Mouse (Mus musculus): ENCODE data around the gene H2-M10.2. TPM values are rescaled to one million over a fixed set of nuclear protein-coding genes. Genes with fewer than 3 reads are reported as not detected.

H2-M10.2 gene
- total and polyA plus RNA-seq, 3 experiments, result not detected

- peak; percentile 92 for DNase-seq (ENCODE audit: low read depth, low spot score)
- peak overlapping the region; percentile 66 for H3K9ac ChIP-seq (ENCODE audit: control insufficient read depth, low read depth, low read length, poor library complexity, severe bottlenecking)
- peak overlapping the region; percentile 3 to 17; a peak in 1 of 4 replicates for H3K4me3 ChIP-seq (ENCODE audit: control insufficient read depth in 1 of 2, insufficient read depth in 1 of 2, low read depth in 2 of 2, low read length in 2 of 2)
- peaks cover 7 to 32% of the 10 kb centered on the region in 2 experiments; a peak in 3 of 4 replicates for H3K36me3 ChIP-seq (ENCODE audit: control insufficient read depth in 1 of 2, insufficient read depth in 2 of 2, low read length in 2 of 2)
- H3K4me1 ChIP-seq (ENCODE audit: control insufficient read depth in 1 of 2, insufficient read depth in 2 of 2, low read length in 2 of 2), result peaks cover 18 to 22% of the 10 kb centered on the region in 2 experiments
- H3K27ac ChIP-seq (ENCODE audit: control insufficient read depth, low read depth, low read length), result peak overlapping the region; percentile 98
- H3K9me3 ChIP-seq (replicated peaks; ENCODE audit: insufficient read depth, low read length), result no peaks in the 10 kb centered on the region
- no peaks in the 10 kb centered on the region for H3K27me3 ChIP-seq (ENCODE audit: control insufficient read depth in 1 of 2, insufficient read depth in 2 of 2, low read length in 2 of 2)
- H3K79me2 ChIP-seq (ENCODE audit: control insufficient read depth, insufficient read depth, low read length, poor library complexity), result peaks cover 4% of the 10 kb centered on the region
- TF ChIP-seq GABPA (IDR thresholded peaks at IDR 0.05; ENCODE audit: low read depth, low read length) (no peak), RAD21 (IDR thresholded peaks at IDR 0.05; ENCODE audit: low read depth, low read length) (no peak), ZC3H11A (IDR thresholded peaks at IDR 0.05; ENCODE audit: low read depth, low read length) (no peak), JUND (IDR thresholded peaks at IDR 0.05; ENCODE audit: low read depth, low read length) (peak; percentile 28; the same call in 1 of the 2 replicates), MYB (IDR thresholded peaks at IDR 0.05; ENCODE audit: low read depth, low read length) (peak; percentile 56), MAX (IDR thresholded peaks at IDR 0.05; ENCODE audit: low read length) (no peak; the same call in 1 of the 2 replicates), TCF12 (IDR thresholded peaks at IDR 0.05; ENCODE audit: low read depth, low read length) (peak; percentile 49), POLR2A (IDR thresholded peaks at IDR 0.05; ENCODE audit: control insufficient read depth in 1 of 2, insufficient read depth in 1 of 2, low read depth in 1 of 2, low read length in 2 of 2, poor library complexity in 1 of 2) (peak in 1 of 2 experiments; percentile 51; a peak in 2 of 4 replicates), MAFK (IDR thresholded peaks at IDR 0.05; ENCODE audit: borderline replicate concordance, low read depth, low read length) (no peak), E2F4 (IDR thresholded peaks at IDR 0.05; ENCODE audit: borderline replicate concordance, low read depth, low read length) (no peak), ELF1 (IDR thresholded peaks at IDR 0.05; ENCODE audit: low read depth, low read length) (no peak), SMC3 (IDR thresholded peaks at IDR 0.05; ENCODE audit: low read depth, low read length) (no peak), UBTF (IDR thresholded peaks at IDR 0.05; ENCODE audit: borderline replicate concordance, insufficient read depth, low read depth, low read length) (no peak), POLR2AphosphoS5 (IDR thresholded peaks at IDR 0.05; ENCODE audit: borderline replicate concordance, low read depth, low read length) (no peak), KAT2A (conservative IDR thresholded peaks at IDR 0.05; ENCODE audit: low read depth, low read length) (no peak), ETS1 (IDR thresholded peaks at IDR 0.05; ENCODE audit: low read depth, low read length) (no peak; the same call in 1 of the 2 replicates), NRF1 (IDR thresholded peaks at IDR 0.05; ENCODE audit: insufficient read depth, low read depth, low read length, poor library complexity, severe bottlenecking) (no peak), GATA1 (IDR thresholded peaks at IDR 0.05; ENCODE audit: low read depth, low read length) (peak; percentile 77), NELFE (IDR thresholded peaks at IDR 0.05; ENCODE audit: low read depth, low read length) (no peak; the same call in 1 of the 2 replicates), USF2 (IDR thresholded peaks at IDR 0.05; ENCODE audit: borderline replicate concordance in 1 of 2, insufficient read depth in 1 of 2, low read depth in 1 of 2, low read length in 2 of 2) (no peak), TBP (IDR thresholded peaks at IDR 0.05; ENCODE audit: low read depth, low read length) (peak; percentile 7; the same call in 1 of the 2 replicates), CHD1 (IDR thresholded peaks at IDR 0.05; ENCODE audit: low read depth, low read length) (no peak), EP300 (IDR thresholded peaks at IDR 0.05; ENCODE audit: low read depth in 1 of 2, low read length in 2 of 2) (peak; percentile 70 to 76), HCFC1 (IDR thresholded peaks at IDR 0.05; ENCODE audit: low read depth, low read length) (peak; percentile 22; the same call in 1 of the 2 replicates), CTCF (IDR thresholded peaks at IDR 0.05 in 2 of 3, conservative IDR thresholded peaks at IDR 0.05 in 1 of 3; ENCODE audit: control insufficient read depth in 1 of 3, insufficient read depth in 1 of 3, low read depth in 2 of 3, low read length in 3 of 3, poor library complexity in 1 of 3, severe bottlenecking in 1 of 3) (no peak), USF1 (IDR thresholded peaks at IDR 0.05; ENCODE audit: low read depth, low read length) (no peak), ZMIZ1 (IDR thresholded peaks at IDR 0.05; ENCODE audit: low read depth, low read length) (no peak), MXI1 (IDR thresholded peaks at IDR 0.05; ENCODE audit: low read depth, low read length) (peak; percentile 51; the same call in 1 of the 2 replicates), POLR2AphosphoS2 (IDR thresholded peaks at IDR 0.05; ENCODE audit: low read length) (no peak), TAL1 (IDR thresholded peaks at IDR 0.05; ENCODE audit: low read length) (peak; percentile 55), MYC (IDR thresholded peaks at IDR 0.05; ENCODE audit: low read depth, low read length) (no peak; the same call in 1 of the 2 replicates), MEF2A (IDR thresholded peaks at IDR 0.05; ENCODE audit: extremely low read depth, insufficient replicate concordance, low read depth, low read length, poor library complexity, severe bottlenecking) (no peak), MAZ (IDR thresholded peaks at IDR 0.05; ENCODE audit: low read depth, low read length) (no peak), ZNF384 (IDR thresholded peaks at IDR 0.05; ENCODE audit: low read depth, low read length) (no peak), ZKSCAN1 (IDR thresholded peaks at IDR 0.05; ENCODE audit: low read depth, low read length) (no peak), SIN3A (IDR thresholded peaks at IDR 0.05; ENCODE audit: low read length) (no peak)
Observed at GRCm38 (mm10) chr17:36261511-36262166, 24.7 kb downstream of the H2-M10.2 start.
